Mouse (Mus musculus) embryonic facial prominence, embryonic 10.5 days (tissue): Measurements from ENCODE around the gene Nupl1. TPM values are rescaled to one million over a fixed set of nuclear protein-coding genes. Genes with fewer than 3 reads are reported as not detected.

Experiments used
- DNase-seq: peaks from one replicate; pipeline ENCODE4 v3.0.0-alpha.2; 2017; ENCODE audit warnings: low spot score
- H3K27ac ChIP-seq: fragments of 300-500 bp; sonication (generic); replicated peaks from 2 replicates; pipeline ENCODE4 v1.5.1; 2016; ENCODE audit warnings: mild to moderate bottlenecking
- H3K27me3 ChIP-seq: fragments of 300-500 bp; sonication (generic); replicated peaks from 2 replicates; pipeline ENCODE4 v1.6.1; 2016; ENCODE audit warnings: low read depth, mild to moderate bottlenecking; ENCODE audit not compliant: poor library complexity, severe bottlenecking
- H3K36me3 ChIP-seq: fragments of 300-500 bp; sonication (generic); replicated peaks from 2 replicates; pipeline ENCODE4 v1.6.1; 2016; ENCODE audit warnings: mild to moderate bottlenecking, moderate library complexity
- H3K4me1 ChIP-seq: fragments of 300-500 bp; sonication (generic); 2 replicates; pipeline ENCODE4 v1.6.1; 2016
- H3K4me3 ChIP-seq: fragments of 300-500 bp; sonication (generic); 2 replicates; pipeline ENCODE4 v1.5.1; 2016; ENCODE audit warnings: mild to moderate bottlenecking, moderate library complexity
- H3K9me3 ChIP-seq: fragments of 300-500 bp; sonication (generic); 2 replicates; pipeline ENCODE4 v1.6.1; 2016; ENCODE audit warnings: mild to moderate bottlenecking
- WGBS: fragments of 180-500 bp; shearing (Covaris S2); methylation state at CpG from one replicate; pipeline ENCODE4 v1.1.7; 2016; 5-methylcytosine and 5-hydroxymethylcytosine counted together
- polyA plus RNA-seq: library from polyadenylated mRNA; unstranded; fragments of >200 nt; fragmentation: Nextera tagmentation; extraction: Ambion mirVana; gene quantifications from 2 replicates; pipeline ENCODE4 v1.2.1, GENCODE M21; 2016

Nupl1 gene
- polyA plus RNA-seq, 1 experiment from 2014 or later: not detected

- DNase-seq: no peak
- H3K27me3 ChIP-seq: peaks cover 68% of the 10 kb centered on the region
- H3K9me3 ChIP-seq: no peaks in the 10 kb centered on the region
- peak overlapping the region; percentile 85 for H3K4me3 ChIP-seq
- H3K36me3 ChIP-seq: no peaks in the 10 kb centered on the region
- WGBS: 26% methylated on average over 9 of the region's 9 CpGs
- peaks cover 15% of the 10 kb centered on the region for H3K4me1 ChIP-seq
- no peak overlapping the region for H3K27ac ChIP-seq
Measured at GRCm38 (mm10) chr14:60176469-60176890, 74.8 kb downstream of the Nupl1 start.

DNA sequence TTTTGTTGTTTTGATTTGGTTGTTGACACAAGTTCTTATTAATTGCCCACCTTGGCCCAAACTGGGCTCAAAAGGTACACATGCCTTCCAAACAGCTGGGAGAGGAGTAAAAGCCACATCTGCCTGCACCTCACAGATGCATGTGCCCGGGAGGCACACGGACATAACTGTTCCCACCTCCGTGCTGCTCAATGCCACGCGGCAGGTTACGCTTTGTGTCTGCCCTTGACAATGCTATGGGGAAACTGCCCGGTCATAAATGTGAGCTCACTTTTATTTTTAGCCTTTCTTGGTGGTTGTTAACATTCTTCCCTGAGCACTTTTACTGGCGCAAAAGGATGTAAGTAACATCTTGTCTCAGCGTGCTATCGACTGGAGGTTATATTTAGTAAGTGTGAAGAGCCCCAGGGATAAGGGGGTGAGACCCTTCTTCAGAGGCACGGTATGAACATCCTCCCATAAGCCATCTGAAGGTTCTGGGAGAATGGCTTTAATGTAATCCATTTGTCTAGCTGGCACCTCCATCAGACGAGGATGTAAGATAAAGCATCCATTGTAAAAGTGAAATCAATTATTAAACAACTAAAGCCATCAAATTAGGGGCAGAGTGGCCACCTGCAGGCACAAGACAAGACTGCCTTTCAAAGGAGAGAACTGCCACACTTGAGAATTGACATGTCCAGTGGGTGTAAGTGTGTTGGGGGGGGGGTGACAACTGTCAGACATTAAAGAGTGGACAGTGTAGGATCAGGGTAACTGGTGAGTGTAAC, 78.8 kb downstream of the Nupl1 start:
- Histone ChIP-seq H3K4me3 (no peak overlapping the region), H3K36me3 (no peaks in the 10 kb centered on the region), H3K9me3 (no peaks in the 10 kb centered on the region), H3K4me1 (peaks cover 10% of the 10 kb centered on the region), H3K27ac (no peak overlapping the region), H3K27me3 (peaks cover 43% of the 10 kb centered on the region)
- no peak for DNase-seq
- WGBS: 72% methylated on average over 12 of the region's 12 CpGs

DNA sequence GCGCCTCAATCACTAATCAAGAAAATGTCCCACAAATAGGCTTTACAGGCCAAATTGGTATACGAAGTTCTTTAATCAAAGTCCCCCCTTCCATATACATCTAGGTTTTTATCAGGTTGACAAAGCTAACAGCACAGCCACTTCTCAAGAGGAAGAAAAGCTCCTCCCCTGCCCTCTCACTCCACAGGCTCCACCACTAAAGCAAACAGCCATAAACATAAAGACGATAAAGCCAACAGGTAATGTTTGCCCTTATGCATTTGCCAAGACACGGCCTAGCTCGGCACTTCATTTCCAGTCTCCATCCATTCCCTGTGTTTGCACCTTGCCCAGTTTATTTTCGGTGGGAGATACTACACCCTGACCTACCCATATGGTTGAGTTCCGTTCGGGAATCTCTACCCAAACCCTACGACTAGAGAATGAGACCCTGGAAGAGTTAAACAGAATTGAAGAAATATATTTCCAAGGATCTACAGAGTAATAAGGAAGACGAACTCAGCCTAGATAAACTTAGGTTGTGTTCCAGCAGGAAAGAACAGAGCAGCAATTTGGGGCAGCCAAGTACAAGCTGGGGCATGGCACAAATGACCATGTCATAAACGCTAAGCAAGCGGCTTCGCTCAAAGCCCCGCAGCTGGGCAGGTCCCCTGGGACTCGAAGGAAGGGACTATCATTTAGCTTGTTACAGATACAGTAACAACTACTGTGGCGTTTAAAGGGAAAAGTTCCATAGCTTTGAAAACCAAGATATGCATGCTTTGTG, 80.2 kb downstream of the Nupl1 start:
- Histone ChIP-seq H3K27ac (no peak overlapping the region), H3K4me3 (no peak overlapping the region), H3K9me3 (no peaks in the 10 kb centered on the region), H3K27me3 (peaks cover 28% of the 10 kb centered on the region), H3K4me1 (no peaks in the 10 kb centered on the region), H3K36me3 (no peaks in the 10 kb centered on the region)
- DNase-seq: no peak
- 88% methylated on average over 16 of the region's 16 CpGs for WGBS

- no peaks in the 10 kb centered on the region for H3K36me3 ChIP-seq
- DNase-seq: no peak
- no peaks in the 10 kb centered on the region for H3K27me3 ChIP-seq
- H3K9me3 ChIP-seq: no peaks in the 10 kb centered on the region
- no peak overlapping the region for H3K27ac ChIP-seq
- no peaks in the 10 kb centered on the region for H3K4me1 ChIP-seq
- H3K4me3 ChIP-seq: no peak overlapping the region
- WGBS: 86% methylated on average over 3 of the region's 3 CpGs
Measured at GRCm38 (mm10) chr14:60163367-60163766, 87.9 kb downstream of the Nupl1 start.

- Histone ChIP-seq H3K27ac (no peak overlapping the region), H3K27me3 (no peaks in the 10 kb centered on the region), H3K36me3 (no peaks in the 10 kb centered on the region), H3K4me3 (no peak overlapping the region), H3K4me1 (no peaks in the 10 kb centered on the region), H3K9me3 (no peaks in the 10 kb centered on the region)
- no peak for DNase-seq
- whole genome bisulfite sequencing: 89% methylated on average over 11 of the region's 11 CpGs
Measured at GRCm38 (mm10) chr14:60152373-60152772, 98.9 kb downstream of the Nupl1 start.

GRCm38 (mm10) chr14:60148893-60149292, 102.3 kb downstream of the Nupl1 start:
- 44% methylated on average over 3 of the region's 3 CpGs for WGBS
- H3K4me3 ChIP-seq: no peak overlapping the region
- no peak for DNase-seq

DNA sequence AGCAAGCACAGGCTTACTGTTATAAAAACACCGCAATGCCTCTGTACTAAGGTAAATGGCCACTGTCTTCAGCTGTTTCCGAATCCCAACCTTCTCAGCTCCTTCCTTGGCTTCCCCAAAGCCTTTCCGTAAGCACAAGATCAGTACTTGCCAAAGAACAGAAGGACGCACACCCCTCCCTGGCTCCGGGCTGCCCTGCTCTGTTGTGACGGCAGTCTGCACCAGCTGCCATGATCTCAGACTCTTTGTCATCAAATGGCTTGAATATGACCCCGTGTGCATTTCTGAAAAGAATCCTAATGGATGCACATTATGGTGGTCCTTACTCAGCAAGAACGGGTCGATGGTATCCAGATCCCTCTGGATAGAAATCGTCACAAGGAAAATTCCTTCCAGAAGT, 108.0 kb downstream of the Nupl1 start:
- no peaks in the 10 kb centered on the region for H3K9me3 ChIP-seq
- H3K4me1 ChIP-seq: 0 out of 2 replicates have a peak, but pooled peaks cover 4% of the 10 kb centered on the region
- no peak for DNase-seq
- no peaks in the 10 kb centered on the region for H3K27me3 ChIP-seq
- H3K36me3 ChIP-seq: no peaks in the 10 kb centered on the region
- 86% methylated on average over 10 of the region's 10 CpGs for WGBS
- no peak overlapping the region for H3K27ac ChIP-seq
- no peak overlapping the region for H3K4me3 ChIP-seq

More at GRCm38 (mm10) chr14:60148893-60149292, 102.3 kb downstream of the Nupl1 start:
- Histone ChIP-seq H3K36me3 (no peaks in the 10 kb centered on the region), H3K27me3 (no peaks in the 10 kb centered on the region), H3K9me3 (no peaks in the 10 kb centered on the region), H3K27ac (no peak overlapping the region), H3K4me1 (0 out of 2 replicates have a peak, but pooled peaks cover 2% of the 10 kb centered on the region)

GRCm38 (mm10) chr14:60138339-60138738, 112.9 kb downstream of the Nupl1 start:
- WGBS: 89% methylated on average over 4 of the region's 4 CpGs
- Histone ChIP-seq H3K27me3 (no peaks in the 10 kb centered on the region), H3K36me3 (no peaks in the 10 kb centered on the region), H3K9me3 (no peaks in the 10 kb centered on the region), H3K27ac (no peak overlapping the region), H3K4me3 (no peak overlapping the region), H3K4me1 (0 out of 2 replicates have a peak, but pooled peaks cover 2% of the 10 kb centered on the region)
- DNase-seq: no peak

- Histone ChIP-seq H3K27ac (no peak overlapping the region), H3K4me1 (no peaks in the 10 kb centered on the region), H3K36me3 (no peaks in the 10 kb centered on the region), H3K9me3 (no peaks in the 10 kb centered on the region), H3K4me3 (no peak overlapping the region), H3K27me3 (no peaks in the 10 kb centered on the region)
- no peak for DNase-seq
- WGBS: 77% methylated on average over 6 of the region's 6 CpGs
Measured at GRCm38 (mm10) chr14:60137812-60138211, 113.4 kb downstream of the Nupl1 start.

DNA sequence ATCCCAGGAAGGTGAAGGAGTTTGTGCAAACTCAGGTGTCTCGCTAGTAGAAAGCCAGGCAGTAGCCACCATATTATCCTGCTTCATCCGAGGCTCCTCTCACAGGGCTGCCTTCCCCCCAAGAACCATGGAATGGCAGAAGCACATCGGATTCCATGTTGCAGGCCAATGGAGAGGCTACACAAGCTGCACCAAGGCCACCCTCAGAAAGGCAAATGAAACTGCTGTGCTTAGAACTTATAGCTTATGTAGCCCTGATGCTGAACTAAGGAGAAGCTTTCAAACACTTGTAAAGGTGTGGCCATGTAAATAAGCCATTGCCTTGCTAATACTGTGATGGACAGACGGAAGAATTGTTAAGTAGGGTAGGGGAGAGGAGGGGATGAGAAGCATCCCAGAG, 115.4 kb downstream of the Nupl1 start:
- Histone ChIP-seq H3K4me1 (no peaks in the 10 kb centered on the region), H3K27ac (no peak overlapping the region), H3K4me3 (no peak overlapping the region), H3K36me3 (no peaks in the 10 kb centered on the region), H3K27me3 (no peaks in the 10 kb centered on the region), H3K9me3 (no peaks in the 10 kb centered on the region)
- DNase-seq: no peak
- WGBS: 83% methylated on average over 4 of the region's 4 CpGs

DNA sequence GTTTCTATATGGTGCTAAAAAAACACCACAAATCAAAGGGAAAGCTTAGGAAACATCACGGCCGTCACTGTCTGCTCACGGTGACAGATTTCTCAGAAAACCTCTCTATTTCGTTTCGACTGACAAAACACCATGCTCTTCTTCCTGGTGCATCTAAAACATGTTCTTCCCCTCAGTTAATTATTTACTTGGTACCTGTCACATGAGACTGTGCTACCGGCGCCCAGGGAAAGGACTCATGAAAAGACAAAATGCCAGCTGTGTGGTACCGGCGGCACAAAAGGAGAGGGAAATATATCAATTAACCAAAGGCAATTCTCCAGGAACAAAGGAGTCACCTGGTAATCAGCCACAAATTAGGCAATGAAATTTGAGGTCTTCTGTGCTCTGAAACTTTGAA, 116.5 kb downstream of the Nupl1 start:
- Histone ChIP-seq H3K36me3 (no peaks in the 10 kb centered on the region), H3K27ac (no peak overlapping the region), H3K4me3 (no peak overlapping the region), H3K27me3 (no peaks in the 10 kb centered on the region), H3K9me3 (no peaks in the 10 kb centered on the region), H3K4me1 (no peaks in the 10 kb centered on the region)
- DNase-seq: no peak
- WGBS: 89% methylated on average over 9 of the region's 9 CpGs
